Mouse (Mus musculus) ES-Bruce4 (cell line): ENCODE measurements around the gene Hgd.

Source experiments
- EP300 ChIP-seq: IDR thresholded peaks from 2 replicates; pipeline ENCODE4 v1.6.1; 2011; ENCODE audit warnings: low read depth, low read length; ENCODE audit not compliant: insufficient read depth
- POLR2A ChIP-seq: IDR thresholded peaks from one replicate; pipeline ENCODE4 v1.8.1; 2011; ENCODE audit warnings: low read length; ENCODE audit not compliant: insufficient read depth

GRCm38 (mm10) chr16:37637802-37638201, 57.8 kb downstream of the Hgd start:
- TF ChIP-seq POLR2A: no peak
- no peak for TF ChIP-seq EP300
